Mouse (Mus musculus) liver, adult (tissue): Measurements from ENCODE around the gene Gm17018.

Experiments used
- GATA4 ChIP-seq: IDR thresholded peaks from 2 replicates; pipeline ENCODE4 v1.6.1; 2014; ENCODE audit warnings: mild to moderate bottlenecking, low read length; ENCODE audit not compliant: insufficient replicate concordance

Gm17018 gene

DNA sequence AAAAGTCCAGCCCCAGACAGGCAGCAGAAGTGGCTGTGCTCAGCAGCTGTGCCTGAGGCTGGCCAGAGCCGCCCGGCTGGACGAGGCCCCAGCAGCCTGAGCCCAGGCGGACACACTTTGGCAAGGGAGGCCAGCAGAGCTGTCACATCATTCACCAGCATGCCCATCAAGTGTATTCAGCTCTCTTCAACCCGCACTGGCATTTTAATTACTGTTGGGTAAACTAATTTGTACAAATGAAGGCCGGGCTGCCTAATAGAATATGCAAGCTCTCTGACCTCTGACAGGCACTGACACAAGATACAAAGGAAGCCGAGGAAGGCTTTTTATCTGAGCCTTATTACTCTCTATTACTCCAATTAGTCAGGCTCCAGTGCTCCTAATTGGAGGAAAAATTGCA, 35.6 kb downstream of the Gm17018 start:
- no peak for TF ChIP-seq GATA4

DNA sequence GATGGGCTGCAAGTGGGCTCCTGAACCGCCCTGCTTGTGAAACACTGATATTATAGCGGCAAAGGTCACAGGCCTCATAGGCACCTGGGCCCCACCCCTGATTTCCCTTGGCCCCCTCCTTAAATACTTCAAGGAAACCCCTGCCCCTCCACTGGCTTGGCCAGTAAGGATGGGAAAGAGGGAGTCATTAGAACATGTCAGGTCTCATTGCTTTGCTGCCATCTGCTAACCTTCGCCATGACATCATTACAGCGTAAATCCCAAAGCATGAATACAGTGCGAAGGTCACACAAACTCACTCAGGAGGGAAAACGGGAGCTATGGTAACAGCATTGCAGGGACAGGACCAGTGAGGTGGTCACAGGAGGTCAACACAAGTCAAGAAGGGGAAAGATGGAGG, 36.0 kb downstream of the Gm17018 start:
- TF ChIP-seq GATA4: no peak

DNA sequence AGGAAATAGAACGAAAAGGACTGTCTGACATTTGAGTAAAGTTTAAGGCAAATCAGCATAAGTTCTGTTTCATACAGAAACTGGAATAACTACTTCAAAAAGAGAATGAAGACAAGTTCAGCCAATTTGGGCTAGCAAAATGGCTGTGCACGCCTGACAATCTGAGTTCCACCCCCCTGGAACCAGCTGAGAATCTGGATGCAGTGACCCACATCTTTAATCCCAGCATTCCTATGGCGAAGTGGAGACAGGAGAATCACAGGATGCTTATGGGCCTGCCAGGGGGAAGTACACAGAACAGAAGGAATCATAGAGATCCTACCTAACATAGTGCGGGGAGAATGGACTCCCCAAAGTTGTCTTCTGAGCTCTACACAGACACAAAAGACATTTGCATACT, 36.7 kb downstream of the Gm17018 start:
- TF ChIP-seq GATA4: no peak

DNA sequence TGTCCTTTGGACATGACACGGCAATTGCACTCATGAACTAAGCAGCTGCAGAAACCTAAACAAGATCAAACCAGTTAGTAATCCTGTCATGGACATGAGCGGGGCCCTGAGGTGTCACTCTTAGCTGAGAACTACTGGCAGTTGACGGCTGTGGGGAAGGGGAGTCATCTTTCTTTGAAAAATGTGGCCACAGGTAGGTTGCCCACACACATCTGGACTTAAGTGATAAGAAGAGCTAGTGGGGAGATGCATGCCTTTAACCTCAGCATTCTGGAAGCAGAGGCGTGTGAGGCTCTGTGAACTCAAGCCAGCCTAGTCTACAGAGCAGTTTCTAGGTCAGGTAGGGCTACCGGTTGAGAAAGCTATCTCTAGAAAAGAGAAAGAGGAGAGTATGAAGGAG, 42.2 kb downstream of the Gm17018 start:
- no peak for TF ChIP-seq GATA4

DNA sequence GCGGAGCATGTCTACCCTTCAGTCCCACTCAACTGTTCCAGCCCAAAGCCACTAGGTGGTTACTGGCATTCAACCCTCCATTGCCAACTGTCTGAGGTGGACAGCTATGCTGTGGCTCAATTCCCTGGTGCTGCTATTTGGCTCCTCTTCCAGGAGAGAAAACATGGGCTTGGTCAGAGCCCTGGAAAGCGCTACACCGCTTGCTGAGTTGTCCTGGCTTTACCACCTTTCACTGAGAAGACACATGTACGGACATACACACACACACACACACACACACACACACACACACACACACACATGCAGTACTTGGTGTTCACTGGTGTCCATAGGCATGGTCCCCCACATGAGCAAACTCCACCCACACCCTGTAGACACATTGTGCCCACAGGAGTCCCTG, 46.3 kb downstream of the Gm17018 start:
- no peak for TF ChIP-seq GATA4

DNA sequence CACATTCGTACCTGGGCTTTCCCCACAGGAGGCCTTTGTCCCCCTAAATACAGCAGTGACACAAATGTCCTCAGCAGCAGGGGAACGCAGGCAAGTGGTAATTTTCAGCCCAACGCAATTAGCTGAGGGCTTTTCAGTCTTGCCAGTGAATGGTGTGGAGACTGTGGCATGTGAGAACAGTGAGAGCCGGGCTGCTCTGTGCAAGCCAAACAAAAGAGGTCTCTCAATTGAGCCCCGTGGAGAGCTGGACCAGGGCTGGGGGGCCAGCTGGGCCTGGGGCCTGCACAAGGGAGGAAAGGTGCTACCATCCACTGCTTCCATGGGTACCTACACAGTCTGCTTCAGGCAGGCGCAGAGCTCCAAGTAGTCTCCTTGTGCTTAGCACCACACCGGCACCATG, 47.1 kb downstream of the Gm17018 start:
- TF ChIP-seq GATA4: no peak

DNA sequence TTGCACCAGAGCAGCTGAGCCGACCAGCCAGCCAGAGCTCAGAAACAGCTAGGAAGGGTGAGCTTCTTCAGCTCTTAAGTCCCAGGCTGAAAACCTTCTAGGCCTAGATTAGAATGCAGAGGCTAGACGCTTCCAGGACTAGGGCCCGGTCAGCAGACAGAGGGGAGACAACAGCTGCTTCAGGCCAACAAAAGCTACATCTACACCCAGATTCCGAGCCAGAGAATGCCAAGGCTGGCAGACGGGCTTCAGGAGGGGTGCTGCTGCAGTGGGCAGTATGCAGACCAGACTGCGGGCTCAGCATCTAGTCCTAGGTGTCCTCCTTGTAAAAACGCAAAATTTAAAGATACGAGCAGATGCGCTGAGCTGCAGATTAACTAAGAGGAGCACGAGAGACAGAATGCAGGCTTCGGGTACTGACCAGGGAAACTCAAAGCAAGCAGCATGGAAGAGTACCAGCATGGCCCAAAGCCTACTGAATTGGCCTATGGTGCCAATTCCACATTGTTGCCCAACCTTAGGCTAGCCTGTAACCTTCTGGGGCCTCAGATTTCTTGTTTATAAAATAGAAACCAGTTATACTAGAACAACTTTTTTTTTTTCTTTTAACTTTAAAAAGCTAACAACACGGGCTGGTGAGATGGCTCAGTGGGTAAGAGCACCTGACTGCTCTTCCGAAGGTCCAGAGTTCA, 48.4 kb downstream of the Gm17018 start:
- TF ChIP-seq GATA4: no peak

DNA sequence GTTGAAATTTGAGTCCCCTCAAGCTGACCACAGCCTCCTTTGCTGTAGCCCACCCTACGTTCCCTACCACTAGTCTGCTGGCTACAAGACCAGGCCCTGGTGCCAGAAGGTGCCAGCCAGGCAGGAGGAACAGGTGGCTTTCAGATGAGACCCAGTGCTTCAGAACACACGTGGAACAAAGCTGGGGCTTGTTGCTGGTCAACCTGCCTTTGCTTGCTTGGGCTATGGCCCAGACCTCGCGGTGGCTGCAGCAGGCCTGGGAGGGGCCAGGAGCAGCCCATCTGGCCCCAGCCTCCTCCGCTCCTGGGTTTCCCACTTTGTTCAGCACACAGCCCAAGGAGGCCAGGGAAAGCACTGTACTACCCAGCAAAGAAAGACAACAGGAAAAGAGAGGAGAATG, 50.4 kb downstream of the Gm17018 start:
- TF ChIP-seq GATA4: no peak

DNA sequence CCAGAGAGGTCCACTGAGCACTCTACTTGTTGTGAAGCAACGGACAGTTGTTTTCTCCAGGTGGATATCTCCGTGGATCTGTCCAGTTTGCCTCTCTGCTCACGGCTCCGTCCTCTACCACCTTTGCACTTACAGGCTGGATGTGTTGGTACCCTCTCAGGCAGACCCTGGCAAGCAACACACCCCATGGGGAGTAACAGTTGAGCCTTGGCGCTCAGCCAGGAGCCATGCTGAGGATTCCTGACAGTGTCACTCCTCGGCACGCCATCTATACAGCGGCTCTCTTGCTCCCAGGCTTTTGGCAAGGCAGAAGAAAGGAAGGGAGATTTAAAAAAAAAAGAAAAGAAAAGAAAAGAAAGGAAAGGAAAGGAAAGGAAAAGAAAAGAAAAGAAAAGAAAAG, 54.0 kb downstream of the Gm17018 start:
- TF ChIP-seq GATA4: no peak

DNA sequence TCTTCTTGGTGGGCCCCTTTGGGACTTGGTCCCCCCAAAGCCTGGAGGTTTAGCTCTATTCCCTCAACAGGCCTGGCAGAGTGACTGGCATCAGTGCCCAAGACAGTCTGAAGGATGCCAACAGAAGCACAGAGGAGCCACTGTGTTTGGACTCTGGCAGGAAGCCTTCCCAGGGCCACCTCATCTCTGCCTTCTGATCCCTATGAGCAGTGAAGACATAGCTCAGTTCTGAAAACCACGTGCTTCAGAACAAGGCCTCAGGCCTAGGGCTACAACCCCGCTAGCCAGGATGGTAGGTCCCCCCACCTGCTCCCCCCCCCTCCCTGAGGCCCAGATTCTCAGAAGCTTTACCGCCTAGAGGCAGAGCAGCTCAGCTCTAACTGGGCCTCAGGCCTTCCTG, 54.5 kb downstream of the Gm17018 start:
- no peak for TF ChIP-seq GATA4

DNA sequence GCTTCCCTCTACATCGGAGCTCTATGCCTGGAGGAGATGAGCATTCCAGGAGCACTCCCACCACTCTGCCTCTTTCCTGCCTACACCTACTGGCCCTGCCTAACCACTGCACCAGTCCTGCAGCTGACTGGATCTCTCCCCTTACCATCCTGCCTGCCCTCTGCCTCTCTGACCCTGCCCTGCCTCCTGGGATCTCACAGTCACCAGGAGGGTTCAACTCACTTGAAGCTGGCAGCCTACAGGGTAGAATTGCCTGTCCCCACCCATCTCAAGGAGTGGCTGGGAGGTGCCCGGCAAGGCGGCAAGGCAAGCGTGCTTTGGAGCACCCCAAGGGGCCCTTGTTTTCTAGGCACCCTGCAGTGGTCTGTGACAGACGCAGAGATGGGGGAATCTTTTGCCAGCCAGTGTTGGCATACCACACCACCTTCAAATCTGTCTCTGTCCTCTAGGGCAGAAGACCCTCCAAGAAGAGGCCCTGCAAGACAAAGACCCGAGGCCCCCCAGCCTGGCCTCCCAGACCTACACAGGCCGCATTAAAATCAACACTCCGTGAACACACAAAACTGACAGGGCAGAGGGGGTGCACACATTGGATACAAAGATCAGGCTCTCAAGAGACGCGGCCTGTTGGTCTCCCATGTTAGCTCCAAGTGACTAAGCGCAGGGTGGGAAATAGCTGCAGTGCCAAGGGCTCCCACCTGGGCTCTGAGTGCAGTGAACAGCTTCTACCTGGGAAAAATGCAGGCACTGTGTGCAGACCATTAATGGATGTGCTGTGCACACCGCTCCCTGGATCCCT, 55.2 kb downstream of the Gm17018 start:
- no peak for TF ChIP-seq GATA4

DNA sequence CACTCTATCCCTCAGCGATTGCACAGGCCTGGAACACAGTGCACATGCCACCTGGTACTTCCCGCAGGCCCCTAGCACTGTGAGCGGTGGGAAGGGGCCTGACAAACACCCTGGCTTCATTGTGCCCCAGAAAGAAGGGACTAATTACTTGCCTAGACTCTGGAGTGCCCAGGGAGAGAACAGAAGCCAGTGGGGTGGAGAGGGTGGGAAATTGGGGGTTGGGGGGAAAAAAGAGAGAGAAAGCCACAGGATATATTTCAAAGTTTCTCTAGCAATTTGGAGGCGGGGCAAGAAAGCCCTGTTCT, 55.8 kb downstream of the Gm17018 start:
- TF ChIP-seq GATA4: no peak

DNA sequence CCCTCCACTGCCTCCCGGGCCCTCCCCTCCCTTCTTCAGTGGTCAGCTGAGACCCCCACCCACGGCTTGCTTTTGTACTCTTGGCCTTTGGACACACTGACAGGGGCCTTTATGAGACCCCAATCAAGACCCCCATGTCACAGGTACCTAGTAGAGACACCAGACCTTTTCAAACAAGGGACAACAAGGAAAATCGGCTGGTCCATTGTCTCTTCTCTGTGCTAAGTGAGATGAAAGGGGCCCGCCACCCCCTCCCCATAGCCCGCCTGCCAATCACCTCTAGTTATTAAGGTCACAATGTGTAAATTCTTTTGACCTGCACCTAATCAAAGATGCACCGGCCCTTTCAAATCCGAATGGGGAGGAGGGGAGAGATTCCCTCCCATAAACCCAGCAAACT, 56.3 kb downstream of the Gm17018 start:
- TF ChIP-seq GATA4: no peak

DNA sequence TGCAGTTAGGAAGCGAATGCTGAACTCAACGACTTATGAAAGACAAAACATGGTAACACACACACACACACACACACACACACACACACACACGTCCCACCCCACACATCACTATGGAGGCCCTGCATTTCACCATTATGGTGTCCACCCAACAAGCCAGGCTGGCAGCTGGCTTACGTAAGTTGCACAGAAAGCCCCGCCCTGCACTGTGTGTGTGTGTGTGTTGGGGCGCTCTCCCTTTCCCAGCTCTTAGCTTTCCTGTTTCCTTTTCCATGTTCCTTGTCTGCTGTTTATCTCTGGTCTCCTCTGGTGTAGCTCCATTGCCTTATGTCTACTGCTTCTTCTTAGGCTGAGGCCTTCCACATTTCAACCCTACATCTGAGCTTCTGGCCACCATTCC, 57.8 kb downstream of the Gm17018 start:
- no peak for TF ChIP-seq GATA4

DNA sequence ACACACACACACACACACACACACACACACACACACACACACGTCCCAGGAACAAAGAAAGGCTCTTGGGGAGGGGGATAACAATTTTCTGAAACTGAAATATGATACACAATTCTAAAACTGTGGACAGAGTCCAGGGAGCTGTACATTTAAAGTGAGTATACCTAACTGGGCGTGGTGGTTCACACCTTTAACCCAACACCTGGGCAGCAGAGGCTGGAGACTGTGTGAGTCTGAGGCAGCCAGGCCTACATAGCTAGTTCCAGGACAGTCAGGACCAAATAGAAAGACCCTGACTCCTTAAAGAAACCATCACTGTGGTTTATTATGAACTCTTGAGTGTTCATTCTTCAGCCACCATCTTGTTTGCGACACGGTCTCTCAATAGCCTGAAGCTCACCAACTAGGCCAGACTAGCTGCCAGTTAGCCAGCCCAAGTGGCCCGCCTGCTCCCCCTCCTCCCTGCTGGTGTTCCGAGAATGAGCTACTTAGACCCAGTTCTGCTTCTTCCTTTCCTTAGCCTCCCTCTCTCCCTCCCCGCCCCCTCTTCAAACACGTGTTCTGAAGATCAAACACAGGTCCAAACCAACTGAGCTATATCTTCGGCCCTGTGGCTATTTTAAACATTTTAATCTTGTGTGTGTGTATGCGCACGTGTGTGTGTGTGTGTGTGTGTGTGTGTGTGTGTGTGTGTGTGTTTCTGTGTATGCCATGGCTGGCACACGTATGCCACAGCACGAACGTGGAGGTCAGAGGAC, 59.5 kb downstream of the Gm17018 start:
- TF ChIP-seq GATA4: no peak

DNA sequence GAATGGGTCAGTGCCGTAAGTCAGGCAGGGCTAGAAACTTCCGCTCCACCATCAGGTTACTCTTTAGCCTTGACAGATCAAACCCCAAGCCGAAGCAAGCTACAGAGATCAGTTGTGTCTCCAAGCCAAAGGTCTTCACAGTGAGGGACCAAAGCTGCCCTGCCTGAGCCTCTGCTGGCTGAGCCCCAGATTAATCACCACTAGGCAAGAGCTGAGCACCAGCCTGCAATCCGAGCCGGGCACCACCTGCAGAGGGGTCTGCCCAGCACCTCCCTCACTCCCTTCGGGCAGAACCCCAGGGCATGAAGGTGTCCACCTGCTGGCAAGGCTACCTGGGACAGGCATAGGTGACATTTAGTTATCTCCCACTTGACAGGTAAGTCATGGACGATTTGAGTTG, 60.6 kb downstream of the Gm17018 start:
- TF ChIP-seq GATA4: no peak

DNA sequence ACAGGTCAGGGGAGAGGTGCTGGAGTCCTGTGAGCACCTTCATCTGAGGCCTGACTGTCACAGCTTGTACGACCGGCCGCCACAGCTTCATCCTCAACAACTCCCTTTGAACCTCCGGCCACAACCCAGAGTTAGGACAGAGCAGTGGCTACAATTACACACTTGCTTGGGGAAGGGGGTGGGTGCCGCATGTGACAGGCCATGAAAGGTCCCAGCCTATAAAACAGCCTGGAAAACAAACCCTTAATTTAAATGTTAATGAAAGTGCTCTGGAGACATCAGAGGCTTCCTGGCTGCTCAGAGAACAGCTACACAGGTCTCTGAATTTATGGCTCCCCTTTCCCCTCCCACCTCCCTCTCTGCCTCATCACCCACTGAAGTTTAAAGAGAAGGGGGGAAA, 61.7 kb downstream of the Gm17018 start:
- TF ChIP-seq GATA4: no peak

DNA sequence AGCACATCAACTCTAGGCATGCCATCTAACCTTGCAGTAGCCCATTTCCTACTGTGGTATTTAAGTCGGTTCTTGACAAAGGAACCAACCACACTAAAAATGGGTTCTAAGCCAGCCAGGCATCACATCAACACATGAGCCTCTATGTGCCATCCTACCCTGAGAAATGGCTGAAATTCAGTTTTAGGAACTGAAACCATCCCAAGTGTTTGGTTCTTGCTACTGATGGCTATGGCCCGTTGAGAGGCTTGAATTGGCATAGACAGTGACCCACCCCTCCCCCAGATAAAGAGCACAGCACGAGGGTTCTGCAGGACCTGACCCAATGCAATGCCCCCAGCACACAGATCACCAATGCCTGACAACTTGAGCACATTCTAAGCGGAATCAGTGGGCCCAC, 63.3 kb downstream of the Gm17018 start:
- no peak for TF ChIP-seq GATA4
